20 mouse cellular contexts compared by ENCODE assay signal in genomic region chr14:118649895-118650256, GRCm38 (mm10). TPM values are rescaled to one million over a fixed set of nuclear protein-coding genes. Genes with fewer than 3 reads are reported as not detected.
A peak's percentile ranks its signal among the peaks of the same experiment; 100 is the strongest.
DNase-seq lines count a peak whose midpoint lies in the region; ATAC-seq lines count a peak whose summit lies in the region.
"Had no signal": no experiment of that assay in that cellular context is flagged by ENCODE, and none has a peak within 500 bp of the region (broad histone marks: within the 10 kb centered on the region; RNA-seq: fewer than 3 reads in every experiment).

No protein-coding gene starts in this region.

- DNase-seq in liver, embryonic 11.5 days (ENCODE audit: low spot score), result no peak
- no peak for DNase-seq in liver
- DNase-seq in cerebellum, adult 8-10 months, result no peak
- no peak for DNase-seq in forebrain, embryonic 14.5 days (ENCODE audit: low spot score)
- DNase-seq in layer of hippocampus, postnatal 10 days (ENCODE audit: low spot score in 2 of 2), result no peak
- DNase-seq: adrenal gland, postnatal 10 days; cerebellum, adult 11 months; cerebellum, adult 9-10 months; cerebellum, postnatal 25 days; gastrocnemius, postnatal 14 days; heart, postnatal 36 days had no signal

- H3K36me3 ChIP-seq in liver, embryonic 11.5 days (ENCODE audit: control insufficient read depth, insufficient read depth, low read length), result no peaks in the 10 kb centered on the region
- H3K36me3 ChIP-seq in forebrain, embryonic 14.5 days (ENCODE audit: control insufficient read depth, insufficient read depth, low read length), result no peaks in the 10 kb centered on the region
- H3K36me3 ChIP-seq: embryonic facial prominence, embryonic 10.5 days; heart, embryonic 12.5 days; hindbrain, embryonic 15.5 days had no signal

- H3K27me3 ChIP-seq in liver, embryonic 11.5 days (replicated peaks; ENCODE audit: control insufficient read depth, insufficient read depth, low read length), result no peaks in the 10 kb centered on the region
- no peaks in the 10 kb centered on the region for H3K27me3 ChIP-seq in forebrain, embryonic 14.5 days (replicated peaks; ENCODE audit: control insufficient read depth, insufficient read depth, low read length)
- H3K27me3 ChIP-seq: heart, embryonic 12.5 days; hindbrain, embryonic 15.5 days had no signal

- no peak overlapping the region for H3K4me3 ChIP-seq in liver, embryonic 11.5 days (ENCODE audit: low read depth, low read length)
- no peak overlapping the region for H3K4me3 ChIP-seq in forebrain, embryonic 14.5 days (ENCODE audit: low read depth, low read length)
- H3K4me3 ChIP-seq: embryonic facial prominence, embryonic 10.5 days; erythroblast, embryonic 14.5 days; heart, embryonic 12.5 days; hindbrain, embryonic 15.5 days had no signal

- H3K4me2 ChIP-seq in liver, embryonic 11.5 days, result no peak overlapping the region
- H3K4me2 ChIP-seq in forebrain, embryonic 14.5 days (ENCODE audit: low read length), result no peak overlapping the region
- H3K4me2 ChIP-seq: heart, embryonic 12.5 days; hindbrain, embryonic 15.5 days had no signal

- H3K9ac ChIP-seq in liver, embryonic 11.5 days (ENCODE audit: low read depth, low read length), result no peak overlapping the region
- H3K9ac ChIP-seq in forebrain, embryonic 14.5 days (ENCODE audit: low read length), result no peak overlapping the region
- H3K9ac ChIP-seq: heart, embryonic 12.5 days; hindbrain, embryonic 15.5 days had no signal

- H3K27ac ChIP-seq in liver, embryonic 11.5 days (ENCODE audit: low read depth, low read length), result no peak overlapping the region
- H3K27ac ChIP-seq in forebrain, embryonic 14.5 days (ENCODE audit: low read depth, low read length), result no peak overlapping the region
- H3K27ac ChIP-seq: embryonic facial prominence, embryonic 10.5 days; hindbrain, embryonic 15.5 days had no signal

- no peaks in the 10 kb centered on the region for H3K9me3 ChIP-seq in liver, embryonic 11.5 days (ENCODE audit: control insufficient read depth, low read length)
- no peaks in the 10 kb centered on the region for H3K9me3 ChIP-seq in forebrain, embryonic 14.5 days (replicated peaks; ENCODE audit: control insufficient read depth, low read length)
- H3K9me3 ChIP-seq: embryonic facial prominence, embryonic 10.5 days; G1E; heart, embryonic 12.5 days; hindbrain, embryonic 15.5 days had no signal

- peak; percentile 26; the same call in 1 of the 2 replicates for ATAC-seq in liver, embryonic 11.5 days (replicated peaks; ENCODE audit: low FRiP score)
- peak; percentile 20 for ATAC-seq in CD4-positive, CD25-positive, alpha-beta regulatory T cell, adult 4 months
- ATAC-seq in erythroblast, adult 5-6 weeks (replicated peaks; ENCODE audit: low FRiP score, poor library complexity, severe bottlenecking), result peak; percentile 57; the same call in 1 of the 2 replicates
- ATAC-seq in megakaryocyte progenitor cell, adult 5-6 weeks (replicated peaks; ENCODE audit: poor library complexity), result peak; percentile 28
- ATAC-seq in forebrain, embryonic 14.5 days, result no peak
- ATAC-seq: forebrain, embryonic 16.5 days had no signal

- peaks cover 5% of the 10 kb centered on the region for H3K4me1 ChIP-seq in liver, embryonic 11.5 days (replicated peaks; ENCODE audit: control insufficient read depth, insufficient read depth, low read length)
- no peaks in the 10 kb centered on the region for H3K4me1 ChIP-seq in forebrain, embryonic 14.5 days (ENCODE audit: control insufficient read depth, insufficient read depth, low read length)
- H3K4me1 ChIP-seq: embryonic facial prominence, embryonic 10.5 days; heart, embryonic 12.5 days; hindbrain, embryonic 15.5 days had no signal

- WGBS in liver, embryonic 11.5 days, result 89% methylated on average over 2 of the region's 2 CpGs
- 91% methylated on average over 2 of the region's 2 CpGs for WGBS in forebrain, embryonic 14.5 days

RNA-seq across cellular contexts. Expression of gene Abcc4, which starts 56.1 kb away (rescaled TPM):
- polyA plus RNA-seq in liver, embryonic 11.5 days (2014; fragmentation: Nextera tagmentation; extraction: Ambion mirVana), result 4.5 and 5.8 TPM in 2 replicates
- 1 to 10 TPM; 8.0 to 8.9 TPM for polyA plus RNA-seq in CD4-positive, CD25-positive, alpha-beta regulatory T cell, adult 4 months (2017; shearing (Covaris generic))
- total RNA-seq in erythroblast, adult 5-6 weeks (2015; ENCODE audit: low replicate concordance), result 12.5 and 14.0 TPM in 2 replicates
- 10.1 and 12.8 TPM in 2 replicates for total RNA-seq in erythroblast, adult 5-6 weeks (2017; ENCODE audit: low replicate concordance)
- 38.3 and 41.5 TPM in 2 replicates for total RNA-seq in megakaryocyte progenitor cell, adult 5-6 weeks (2015)
- total RNA-seq in megakaryocyte progenitor cell, adult 5-6 weeks (2017), result 33.7 and 37.0 TPM in 2 replicates
- 1.0 and 1.3 TPM in 2 replicates for polyA plus RNA-seq in forebrain, embryonic 14.5 days (2014; fragmentation: Nextera tagmentation; extraction: Ambion mirVana)
- total RNA-seq in layer of hippocampus, postnatal 10 days (2021), result 1 to 10 TPM; 7.4 to 7.7 TPM
